Mouse (Mus musculus) embryonic fibroblast, embryonic 13.5 days (primary cell): ENCODE data around the gene Lrrc3c.

Experiments used
- CTCF ChIP-seq: IDR thresholded peaks from 2 replicates; pipeline ENCODE4 v1.5.1; 2011; ENCODE audit warnings: mild to moderate bottlenecking, control low read depth, low read length, moderate library complexity, borderline replicate concordance; ENCODE audit not compliant: insufficient read depth
- POLR2A ChIP-seq: IDR thresholded peaks from 2 replicates; pipeline ENCODE4 v1.6.1; 2011; ENCODE audit warnings: low read depth, mild to moderate bottlenecking, control low read depth, low read length, moderate library complexity

DNA sequence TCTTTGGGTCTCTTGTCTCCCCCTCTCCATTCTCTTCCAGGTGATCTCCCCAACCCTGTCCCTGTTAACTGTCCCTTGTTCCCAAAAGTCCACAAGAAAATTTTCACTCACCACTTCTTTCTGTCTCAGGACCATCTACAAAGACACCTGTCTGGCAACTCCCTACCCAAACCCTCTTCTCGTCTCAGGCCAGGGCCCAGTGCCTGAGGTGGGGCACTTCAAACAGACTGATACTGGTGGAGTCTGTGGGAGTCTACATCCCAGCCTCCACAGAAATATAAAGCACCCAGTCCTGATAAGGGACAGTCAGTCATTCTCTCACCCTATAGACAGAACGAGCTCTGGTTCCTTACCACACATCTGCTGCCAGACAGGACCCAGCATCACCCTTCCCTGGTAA lies 48.4 kb downstream of the Lrrc3c start, which contains the start of gene Gsdma2:
- TF ChIP-seq CTCF (no peak), POLR2A (no peak)
